Mouse (Mus musculus) bone marrow, adult 2 months (tissue): Measurements from ENCODE around the gene Phrf1.

Experiments
- CTCF ChIP-seq: fragments of 200-500 bp; IDR thresholded peaks from 2 replicates; pipeline ENCODE4 v1.5.1; 2011; ENCODE audit warnings: low read length, control low read depth; ENCODE audit not compliant: control insufficient read depth, insufficient read depth
- POLR2A ChIP-seq: fragments of 200-500 bp; IDR thresholded peaks from 2 replicates; pipeline ENCODE4 v1.6.1; 2011; ENCODE audit warnings: low read depth, mild to moderate bottlenecking, control low read depth, low read length, borderline replicate concordance; ENCODE audit not compliant: control insufficient read depth

GRCm38 (mm10) chr7:141227796-141228195, 788 bp upstream of the Phrf1 start:
- no peak for TF ChIP-seq CTCF
- TF ChIP-seq POLR2A, result no peak
